Mouse (Mus musculus) thymus, adult 2 months (tissue): ENCODE data around the gene Tcirg1. TPM values are rescaled to one million over a fixed set of nuclear protein-coding genes. Genes with fewer than 3 reads are reported as not detected.

Experiments used
- DNase-seq: peaks from one replicate; pipeline ENCODE4 v3.0.0; 2021
- H3K27ac ChIP-seq: fragments of 200-500 bp; 2 replicates; pipeline ENCODE4 v1.5.1; 2012; ENCODE audit warnings: low read length, control low read depth; ENCODE audit not compliant: control insufficient read depth, insufficient read depth
- H3K27me3 ChIP-seq: fragments of 200-500 bp; 2 replicates; pipeline ENCODE4 v1.6.1; 2012; ENCODE audit warnings: mild to moderate bottlenecking, low read length, moderate library complexity, mixed read lengths; ENCODE audit not compliant: control insufficient read depth, insufficient read depth
- H3K36me3 ChIP-seq: fragments of 200-500 bp; 2 replicates; pipeline ENCODE4 v1.6.1; 2012; ENCODE audit warnings: mild to moderate bottlenecking, low read length, moderate library complexity; ENCODE audit not compliant: control insufficient read depth, insufficient read depth
- H3K4me1 ChIP-seq: fragments of 200-500 bp; replicated peaks from 2 replicates; pipeline ENCODE4 v1.6.1; 2012; ENCODE audit warnings: low read length; ENCODE audit not compliant: control insufficient read depth, insufficient read depth
- H3K4me3 ChIP-seq: fragments of 200-500 bp; 2 replicates; pipeline ENCODE4 v1.5.1; 2012; ENCODE audit warnings: mild to moderate bottlenecking, low read length, control low read depth, moderate library complexity; ENCODE audit not compliant: control insufficient read depth, insufficient read depth
- CTCF ChIP-seq: fragments of 200-500 bp; IDR thresholded peaks from 2 replicates; pipeline ENCODE4 v1.5.1; 2012; ENCODE audit warnings: mild to moderate bottlenecking, control low read depth, low read length, moderate library complexity, borderline replicate concordance; ENCODE audit not compliant: control insufficient read depth, poor library complexity, insufficient read depth; ENCODE audit errors: extremely low read depth
- POLR2A ChIP-seq: fragments of 200-500 bp; IDR thresholded peaks from 2 replicates; pipeline ENCODE4 v1.6.1; 2012; ENCODE audit warnings: mild to moderate bottlenecking, low read length, control low read depth, moderate library complexity; ENCODE audit not compliant: control insufficient read depth, poor library complexity, insufficient read depth; ENCODE audit errors: extremely low read depth
- WGBS: fragments of 180-500 bp; shearing (Covaris S2); methylation state at CpG from one replicate; pipeline ENCODE4 v1.1.7; 2018; 5-methylcytosine and 5-hydroxymethylcytosine counted together
- polyA plus RNA-seq: library from polyadenylated mRNA; depleted of rRNA; stranded (reverse); fragments of >200 nt; gene quantifications from 2 replicates; pipeline ENCODE4 v1.2.3, GENCODE M21; 2012

Gene Tcirg1
- polyA plus RNA-seq, 1 experiment = 293 TPM

GRCm38 (mm10) chr19:3903648-3904362 lies 3.1 kb downstream of the Tcirg1 start:
- no peak for TF ChIP-seq CTCF
- no peak for TF ChIP-seq POLR2A
- WGBS = 89% methylated on average over 25 of the region's 25 CpGs
- Histone ChIP-seq H3K4me1 (peaks cover 43% of the 10 kb centered on the region), H3K27ac (no peak overlapping the region), H3K36me3 (peaks cover 6% of the 10 kb centered on the region; the same call in 1 of the 2 replicates), H3K27me3 (no peaks in the 10 kb centered on the region), H3K4me3 (no peak overlapping the region)
- no peak for DNase-seq

DNA sequence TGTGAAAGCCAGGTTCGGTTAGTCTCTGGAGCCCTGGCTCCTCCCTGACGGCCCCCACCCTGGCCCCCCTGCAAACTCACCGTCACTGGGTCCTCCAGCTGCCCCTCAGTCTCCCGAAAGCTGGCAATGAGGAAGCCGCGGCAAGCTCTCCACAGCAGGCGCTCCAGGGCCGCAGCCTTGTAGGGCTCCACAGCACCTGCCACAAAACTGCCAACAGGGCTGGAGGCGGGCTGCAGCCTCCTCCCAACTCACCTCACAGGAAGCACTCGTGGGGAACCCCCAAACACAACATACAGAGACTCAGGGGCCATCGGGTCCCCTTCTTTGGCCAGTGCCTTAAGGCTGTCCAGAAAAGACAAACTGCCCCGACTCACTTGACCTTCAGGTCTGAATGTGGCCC lies 4.0 kb downstream of the Tcirg1 start:
- TF ChIP-seq POLR2A (no peak), CTCF (no peak)
- 0 out of 2 replicates have a peak, but pooled peaks cover 6% of the 10 kb centered on the region for H3K36me3 ChIP-seq
- WGBS = 14% methylated on average over 12 of the region's 12 CpGs
- no peak overlapping the region for H3K4me3 ChIP-seq
- DNase-seq = peak; percentile 41
- H3K4me1 ChIP-seq = peaks cover 43% of the 10 kb centered on the region
- no peak overlapping the region for H3K27ac ChIP-seq
- H3K27me3 ChIP-seq = no peaks in the 10 kb centered on the region

- H3K4me1 ChIP-seq = peaks cover 16% of the 10 kb centered on the region
- no peak overlapping the region for H3K4me3 ChIP-seq
- no peak for TF ChIP-seq CTCF
- no peak for TF ChIP-seq POLR2A
- H3K27ac ChIP-seq = no peak overlapping the region
- 98% methylated on average over 4 of the region's 4 CpGs for WGBS
- no peak for DNase-seq
- H3K36me3 ChIP-seq = peaks cover 24% of the 10 kb centered on the region
- H3K27me3 ChIP-seq = no peaks in the 10 kb centered on the region
Measured at GRCm38 (mm10) chr19:3899618-3900017, 7.3 kb downstream of the Tcirg1 start.

DNA sequence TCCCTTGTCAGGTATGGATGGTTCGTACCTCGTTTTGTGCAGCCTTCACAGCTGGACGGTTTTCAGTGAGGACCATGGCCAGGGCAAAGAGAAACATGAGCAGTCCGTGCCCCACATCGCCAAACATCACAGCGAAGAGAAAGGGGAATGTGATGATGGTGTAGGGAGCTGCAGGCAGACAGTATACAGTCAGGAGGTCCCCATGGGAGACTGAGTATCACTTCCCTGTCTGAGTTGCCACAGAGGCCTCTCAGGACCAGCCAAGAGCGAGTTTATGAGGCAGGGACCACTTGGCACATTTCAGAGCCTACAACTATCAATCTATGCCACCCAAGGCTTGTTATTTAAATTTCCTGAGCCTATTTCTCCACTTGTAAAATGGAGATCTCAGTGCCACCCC lies 8.0 kb downstream of the Tcirg1 start:
- WGBS = 93% methylated on average over 7 of the region's 7 CpGs
- H3K4me1 ChIP-seq = peaks cover 16% of the 10 kb centered on the region
- DNase-seq = no peak
- H3K27ac ChIP-seq = no peak overlapping the region
- TF ChIP-seq POLR2A (no peak), CTCF (no peak)
- H3K36me3 ChIP-seq = peaks cover 29% of the 10 kb centered on the region
- no peaks in the 10 kb centered on the region for H3K27me3 ChIP-seq
- H3K4me3 ChIP-seq = no peak overlapping the region

DNA sequence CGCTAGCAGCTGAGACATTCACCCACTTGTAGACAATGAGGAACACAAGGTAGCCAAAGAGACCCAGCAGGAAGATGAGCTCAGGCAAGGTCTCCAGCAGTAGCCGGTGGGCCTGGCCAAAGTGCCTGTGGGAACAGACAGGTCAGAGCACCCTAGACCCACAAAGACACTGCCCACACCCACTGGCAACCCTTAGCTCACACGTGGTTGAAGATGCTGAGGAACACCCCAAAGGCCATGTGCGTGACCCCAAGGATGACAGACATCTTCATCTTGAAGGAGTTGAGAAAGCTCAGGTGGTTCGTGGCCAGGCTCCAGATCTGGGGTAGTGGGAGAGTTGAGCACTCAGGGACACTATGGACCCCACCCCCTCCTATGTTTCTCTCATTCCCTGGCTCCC lies 9.4 kb downstream of the Tcirg1 start:
- Histone ChIP-seq H3K4me1 (peaks cover 5% of the 10 kb centered on the region), H3K27ac (no peak overlapping the region), H3K4me3 (no peak overlapping the region), H3K27me3 (no peaks in the 10 kb centered on the region), H3K36me3 (peaks cover 34% of the 10 kb centered on the region)
- TF ChIP-seq CTCF (no peak), POLR2A (no peak)
- no peak for DNase-seq
- 98% methylated on average over 5 of the region's 5 CpGs for WGBS

DNA sequence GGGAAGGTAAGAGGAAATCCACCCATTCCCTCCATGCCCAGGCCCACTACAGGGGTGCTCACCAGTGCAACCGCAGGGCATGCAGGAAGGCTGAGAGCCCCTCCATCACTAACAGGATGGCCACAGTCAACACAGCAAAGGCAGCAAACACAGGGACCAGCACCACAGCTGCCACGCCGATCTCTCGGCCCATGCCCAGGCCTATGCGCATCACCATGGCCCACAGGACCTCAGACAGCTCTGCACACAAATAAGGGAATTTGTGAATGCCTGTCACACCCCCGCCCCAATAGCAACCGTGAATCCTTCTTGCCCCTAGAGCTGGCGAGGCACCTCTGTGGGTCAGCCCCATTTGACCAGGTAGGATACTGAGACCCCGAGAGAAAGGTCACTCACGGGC lies 10.7 kb downstream of the Tcirg1 start:
- TF ChIP-seq POLR2A (no peak), CTCF (no peak)
- DNase-seq = no peak
- WGBS = 96% methylated on average over 10 of the region's 10 CpGs
- Histone ChIP-seq H3K4me3 (no peak overlapping the region), H3K27ac (no peak overlapping the region), H3K27me3 (no peaks in the 10 kb centered on the region), H3K4me1 (no peaks in the 10 kb centered on the region), H3K36me3 (peaks cover 36% of the 10 kb centered on the region)

GRCm38 (mm10) chr19:3895171-3895631 lies 11.7 kb downstream of the Tcirg1 start:
- no peak overlapping the region for H3K4me3 ChIP-seq
- TF ChIP-seq CTCF (no peak), POLR2A (no peak)
- no peaks in the 10 kb centered on the region for H3K4me1 ChIP-seq
- DNase-seq = no peak
- H3K27me3 ChIP-seq = no peaks in the 10 kb centered on the region
- H3K27ac ChIP-seq = no peak overlapping the region
- WGBS = 91% methylated on average over 3 of the region's 3 CpGs
- peaks cover 36% of the 10 kb centered on the region for H3K36me3 ChIP-seq
